Mouse (Mus musculus) A20 (cell line): ENCODE results near the gene Apol7a.
"Not testable (repeated sequence)": the region's sequence is repeated elsewhere in the genome, so short reads cannot be mapped to it uniquely, and the experiment has no call there.

Source experiments
- DNase-seq: peaks from one replicate; pipeline ENCODE4 v3.0.0-alpha.2; 2011; ENCODE audit warnings: low read depth, low spot score

Apol7a gene

DNA sequence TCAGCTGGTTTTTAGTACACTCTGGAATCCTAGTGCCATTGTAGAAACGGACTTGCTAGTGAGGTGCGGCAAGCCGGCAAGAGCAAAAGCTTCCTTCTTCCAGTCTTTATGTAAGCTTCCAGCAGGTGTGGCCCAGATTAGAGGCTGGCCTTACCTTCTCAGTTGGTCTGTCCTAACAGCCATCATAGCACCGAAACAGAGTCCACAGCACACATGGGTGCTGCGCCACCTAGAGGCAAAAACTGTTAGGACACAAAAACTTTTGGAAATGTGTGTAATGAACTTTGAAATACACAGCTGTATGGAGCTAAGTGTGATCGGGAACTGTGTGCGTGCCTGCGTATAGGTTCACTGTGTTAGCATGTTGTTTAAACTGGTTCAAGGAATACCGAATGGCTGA, at the start of gene Apol7a:
Apol7a (minus strand) TSS at position 84 of the 400 bp plus-strand sequence.
- peak; percentile 43 for DNase-seq

DNA sequence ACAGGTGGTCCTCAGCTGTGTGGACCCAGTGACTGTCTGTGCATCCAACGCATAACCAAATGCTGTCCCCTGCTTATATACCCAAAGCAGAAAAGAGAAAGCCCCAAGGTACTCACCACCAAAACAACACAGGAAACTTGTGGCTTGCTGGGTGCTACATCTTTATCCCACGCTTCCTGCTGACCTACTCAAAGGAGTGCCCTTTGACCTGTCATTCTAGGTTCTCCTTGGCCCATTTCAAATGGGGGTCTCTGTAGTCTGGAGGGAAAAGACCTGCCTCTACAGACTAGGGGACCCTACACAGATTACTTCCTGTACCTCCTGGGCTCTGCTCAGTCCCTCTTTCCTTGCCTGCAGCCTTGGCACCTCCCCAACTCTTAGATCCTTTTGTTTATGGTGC, 48.5 kb upstream of the Apol7a start, which contains the start of gene Apol7b:
Apol7b (minus strand) TSS at position 101 of the 400 bp plus-strand sequence.
- DNase-seq, result not testable (repeated sequence)

DNA sequence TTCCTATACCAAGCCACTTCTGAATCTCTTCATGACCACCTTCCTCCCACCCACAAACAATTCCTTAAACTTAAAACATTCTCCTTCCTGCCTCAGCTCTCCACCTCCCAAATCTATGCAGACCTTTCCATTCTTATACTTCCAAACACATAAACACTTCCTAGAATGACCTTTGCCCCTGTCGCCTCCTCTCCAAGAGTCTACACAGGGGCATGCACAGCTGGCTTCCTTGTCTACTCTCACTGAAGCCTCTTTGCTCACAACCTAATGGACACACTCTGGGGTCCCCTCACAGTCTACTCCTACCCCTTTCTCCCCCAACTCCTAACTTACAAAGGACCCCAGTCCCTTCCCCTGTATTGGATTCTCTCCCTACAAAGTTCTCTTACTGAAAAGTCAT, 46.8 kb upstream of the Apol7a start:
- DNase-seq, result not testable (repeated sequence)

DNA sequence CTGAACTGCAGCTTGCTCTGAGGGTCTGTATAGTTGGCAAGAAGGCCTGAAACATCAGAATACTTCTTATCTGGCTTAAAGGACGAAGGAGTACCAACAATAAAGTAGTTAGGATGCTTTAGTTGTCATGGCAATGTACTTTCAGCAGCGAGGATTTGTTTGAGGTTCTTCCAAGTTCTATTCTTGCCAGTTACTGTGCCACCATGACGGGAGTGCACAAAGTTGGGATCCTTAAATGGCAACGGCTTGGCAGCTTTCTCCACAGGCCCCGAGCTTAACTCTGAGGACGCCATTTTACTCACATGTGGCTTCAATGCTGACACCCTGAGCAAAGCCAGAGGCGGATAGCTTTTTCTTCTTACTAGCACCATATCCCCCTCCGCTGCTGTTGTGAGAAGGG, 45.8 kb upstream of the Apol7a start:
- DNase-seq, result not testable (repeated sequence)

DNA sequence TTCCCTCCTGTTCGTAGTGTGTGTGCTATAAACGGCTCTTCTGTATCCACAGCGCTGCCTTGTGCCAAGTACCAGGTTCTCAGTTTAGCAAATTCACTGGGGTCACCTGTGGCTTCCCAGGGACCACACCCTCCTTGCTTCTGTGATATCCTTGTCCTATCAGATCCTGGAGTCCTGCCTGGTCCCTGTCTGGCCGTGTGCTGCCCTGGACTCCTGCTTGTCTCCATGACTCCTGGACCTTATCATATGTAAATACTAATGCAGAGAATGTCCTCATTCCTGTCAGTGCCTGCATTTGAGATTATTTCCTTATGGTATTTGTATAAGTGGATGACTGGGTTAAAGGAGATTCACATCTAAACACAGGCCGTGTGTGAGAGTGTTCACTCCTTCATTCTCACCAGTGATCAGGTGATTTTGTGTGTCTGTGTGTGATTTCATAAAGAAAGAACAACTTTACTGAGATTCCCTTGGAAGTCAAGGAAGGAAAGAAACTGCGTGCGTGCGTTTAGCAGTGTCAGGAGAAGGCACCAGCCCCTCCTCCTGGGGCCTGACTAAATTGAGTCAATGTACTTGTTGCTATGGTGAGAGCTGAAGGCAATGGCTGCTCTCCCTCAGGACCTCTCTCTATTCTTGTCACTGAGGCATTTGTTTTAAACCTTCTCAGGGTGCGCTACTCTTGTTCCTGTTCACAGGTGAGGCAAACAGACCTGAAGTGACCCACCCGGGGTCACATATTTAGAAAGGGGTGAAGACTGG, 30.0 kb upstream of the Apol7a start:
- not testable (repeated sequence) for DNase-seq

DNA sequence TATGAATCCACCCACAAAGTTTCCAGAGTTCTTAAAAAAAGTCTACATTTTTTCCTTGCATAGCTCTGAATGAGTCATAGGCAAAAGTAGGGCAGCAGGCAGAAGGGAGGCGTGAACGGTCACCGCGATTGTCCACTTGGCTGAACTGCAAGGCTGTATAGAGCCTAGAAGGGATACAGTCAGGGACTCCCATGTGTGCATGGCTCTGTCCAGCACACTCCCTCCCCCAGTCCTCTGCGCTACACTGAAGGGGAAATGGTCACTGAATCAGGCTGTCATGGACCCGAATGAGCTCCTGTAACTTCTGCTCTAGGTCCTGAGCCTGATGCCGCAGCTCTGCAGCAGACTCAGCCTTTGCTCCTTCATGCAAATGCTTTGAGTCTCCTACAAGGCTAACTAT, 24.0 kb upstream of the Apol7a start:
- DNase-seq, result not testable (repeated sequence)

DNA sequence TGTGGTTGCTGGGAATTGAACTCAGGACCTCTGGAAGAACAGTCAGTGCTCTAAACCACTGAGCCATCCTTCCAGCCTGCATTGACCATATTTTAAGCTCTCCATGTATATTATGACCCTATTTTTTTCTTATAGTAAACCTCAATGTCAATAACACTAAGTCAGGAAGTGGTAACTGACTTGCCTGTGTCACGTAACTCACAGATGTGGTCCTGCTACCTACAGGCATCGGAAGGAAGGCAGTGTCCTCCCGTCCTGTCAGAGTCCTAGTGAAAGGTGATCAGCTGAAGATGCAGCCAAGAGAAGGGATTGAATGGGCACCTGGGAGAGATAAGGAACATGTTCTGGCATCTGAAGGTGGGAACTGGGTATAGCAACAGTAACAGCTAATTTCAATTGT, 20.7 kb upstream of the Apol7a start:
- not testable (repeated sequence) for DNase-seq

DNA sequence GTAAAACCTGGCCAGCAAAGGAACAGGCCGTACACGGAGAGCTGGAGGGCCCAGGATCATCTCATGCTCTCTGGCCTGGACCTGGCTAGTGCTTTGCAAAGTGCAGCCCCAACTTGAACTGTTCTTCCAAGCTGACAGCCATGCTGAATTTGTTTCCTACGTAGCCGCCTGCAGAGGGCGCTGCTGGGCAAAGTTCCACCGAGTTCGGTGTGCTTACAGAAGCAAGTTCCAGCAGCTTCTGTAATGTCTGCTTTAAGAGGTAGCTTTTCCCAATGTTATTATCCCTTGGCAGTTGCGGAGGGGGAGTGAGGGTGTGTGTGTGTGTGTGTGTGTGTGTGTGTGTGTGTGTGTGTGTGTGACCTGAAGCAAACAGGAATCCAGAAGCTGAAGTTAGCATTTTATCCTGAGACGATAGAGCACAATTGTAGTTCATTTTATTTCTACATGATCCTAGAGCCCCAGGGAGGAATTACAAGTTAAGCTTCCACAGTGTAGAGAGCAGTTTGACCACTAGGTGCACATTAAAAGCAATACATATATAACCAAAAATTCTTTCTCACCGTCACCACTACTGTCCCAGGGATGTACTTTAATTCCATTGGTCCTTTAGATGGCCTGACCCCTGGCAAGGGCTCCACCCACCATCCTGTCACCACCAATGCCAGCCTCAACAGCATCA, 17.9 kb upstream of the Apol7a start:
- not testable (repeated sequence) for DNase-seq

DNA sequence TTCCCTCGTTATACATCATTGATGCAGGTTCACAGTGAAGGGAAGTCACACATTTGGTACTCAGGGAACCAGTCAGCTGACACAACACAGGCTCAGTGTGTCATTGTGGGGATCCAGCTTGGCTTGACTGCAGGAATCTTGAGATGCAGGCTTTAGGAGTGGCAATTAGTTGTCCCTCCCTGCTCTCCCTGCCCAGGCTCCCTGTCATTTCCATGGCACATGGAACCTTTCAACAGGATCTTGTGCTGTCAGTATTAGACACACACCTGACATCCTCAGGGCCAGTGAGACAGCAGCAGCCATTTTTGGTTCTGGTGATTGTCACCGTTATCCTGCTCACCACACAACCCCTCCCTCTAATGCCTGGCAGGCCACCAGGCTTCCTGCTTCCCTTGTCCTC, 16.7 kb upstream of the Apol7a start:
- not testable (repeated sequence) for DNase-seq

DNA sequence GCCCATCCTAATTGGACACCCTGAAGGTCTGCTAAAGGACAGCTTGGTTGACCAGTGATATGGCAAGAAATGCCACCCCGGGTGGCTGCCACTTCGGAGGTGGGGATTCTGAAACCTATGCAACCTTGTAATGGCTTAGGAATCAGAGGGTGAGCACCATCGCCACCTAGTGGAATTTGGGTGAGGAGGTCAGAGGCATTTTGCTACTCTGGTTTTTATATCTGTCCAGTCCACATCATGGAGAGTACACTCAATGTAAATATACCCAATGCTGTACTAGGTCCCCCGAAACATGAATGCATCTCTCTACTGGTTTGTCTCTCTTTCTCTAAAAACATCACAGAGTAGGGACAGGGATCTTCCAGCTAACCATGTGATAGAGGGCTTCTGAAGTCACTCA, 13.8 kb upstream of the Apol7a start:
- DNase-seq, result peak; percentile 14

DNA sequence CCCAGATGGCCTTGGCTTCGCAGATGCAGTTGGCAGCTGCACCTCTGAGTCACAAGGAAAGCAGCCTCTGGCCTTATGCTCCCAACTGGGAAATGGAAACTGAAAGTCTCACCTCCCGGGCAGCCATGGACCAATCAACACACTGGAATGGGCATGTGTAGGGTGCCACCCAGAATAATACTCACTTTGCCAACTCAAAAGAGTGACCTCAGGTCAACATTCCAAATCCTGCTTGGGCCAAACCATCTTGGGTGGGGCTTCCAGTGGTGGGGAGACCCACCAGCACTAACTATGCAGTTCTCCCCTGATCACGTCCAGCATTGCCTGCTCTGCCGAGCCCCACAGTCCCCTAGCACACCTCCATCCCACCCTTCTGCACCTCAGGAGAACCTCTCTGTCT, 12.1 kb upstream of the Apol7a start, which contains the start of gene Apol9a:
Apol9a (minus strand) TSS at position 101 of the 400 bp plus-strand sequence.
- not testable (repeated sequence) for DNase-seq

DNA sequence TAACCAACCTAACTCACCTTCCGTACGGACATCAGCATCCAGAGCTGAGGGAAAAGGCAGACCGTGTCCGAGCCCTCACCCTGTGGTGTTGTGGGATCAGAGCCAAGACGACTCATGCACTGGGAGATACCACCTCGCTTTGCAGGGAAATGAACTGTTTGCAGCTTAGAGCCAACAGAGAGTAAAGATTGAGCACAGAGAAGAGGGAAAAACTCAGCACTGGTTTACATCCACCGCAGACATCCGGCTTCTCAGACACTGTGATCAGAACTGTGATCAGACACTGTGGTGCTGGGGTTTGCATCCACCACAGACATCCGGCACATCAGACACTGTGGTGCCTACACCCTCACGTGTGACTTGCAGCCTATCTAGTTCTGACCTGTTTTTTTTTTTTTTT, 7.5 kb upstream of the Apol7a start:
- not testable (repeated sequence) for DNase-seq

DNA sequence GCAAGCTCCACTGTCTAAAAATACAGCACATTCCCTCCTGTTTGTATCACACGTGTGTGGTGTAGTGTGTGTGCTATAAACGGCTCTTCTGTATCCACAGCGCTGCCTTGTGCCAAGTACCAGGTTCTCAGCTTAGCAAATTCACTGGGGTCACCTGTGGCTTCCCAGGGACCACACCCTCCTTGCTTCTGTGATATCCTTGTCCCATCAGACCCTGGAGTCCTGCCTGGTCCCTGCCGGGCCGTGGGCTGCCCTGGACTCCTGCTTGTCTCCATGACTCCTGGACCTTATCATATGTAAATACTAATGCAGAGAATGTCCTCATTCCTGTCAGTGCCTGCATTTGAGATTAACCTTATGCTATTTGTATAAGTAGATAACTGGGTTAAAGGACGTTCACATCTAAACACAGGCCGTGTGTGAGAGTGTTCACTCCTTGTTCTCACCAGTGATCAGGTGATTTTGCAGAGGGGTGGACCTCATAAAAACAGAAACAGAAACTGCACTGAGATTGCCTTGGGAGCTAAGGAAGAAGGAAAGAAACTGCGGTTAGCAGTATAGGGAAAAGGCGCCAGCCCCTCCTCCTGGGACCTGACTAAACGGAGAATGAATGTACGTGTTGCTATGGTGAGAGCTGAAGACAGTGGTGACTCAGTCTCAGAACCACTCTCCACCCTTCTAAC, 1.3 kb downstream of the Apol7a start:
- not testable (repeated sequence) for DNase-seq

DNA sequence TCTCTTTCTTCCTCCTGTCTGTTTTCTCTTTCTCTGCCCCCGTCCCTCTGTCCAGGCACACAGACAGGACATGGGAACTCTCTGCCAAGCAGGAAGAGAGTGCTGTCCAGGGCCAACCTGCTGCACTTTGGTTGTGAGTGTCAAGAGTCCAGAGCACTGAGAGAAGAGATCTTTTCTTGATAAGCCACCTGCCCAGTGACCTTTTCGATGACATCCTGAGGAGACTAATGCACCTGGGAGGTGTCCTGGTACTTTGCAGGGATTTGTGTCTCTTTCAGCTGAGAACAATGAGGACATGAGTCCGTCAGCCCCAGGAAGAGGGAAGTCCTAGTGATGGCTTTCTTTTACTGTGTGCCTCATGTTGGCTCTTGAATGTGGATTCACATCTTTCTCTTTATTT, 5.1 kb downstream of the Apol7a start:
- DNase-seq, result not testable (repeated sequence)

DNA sequence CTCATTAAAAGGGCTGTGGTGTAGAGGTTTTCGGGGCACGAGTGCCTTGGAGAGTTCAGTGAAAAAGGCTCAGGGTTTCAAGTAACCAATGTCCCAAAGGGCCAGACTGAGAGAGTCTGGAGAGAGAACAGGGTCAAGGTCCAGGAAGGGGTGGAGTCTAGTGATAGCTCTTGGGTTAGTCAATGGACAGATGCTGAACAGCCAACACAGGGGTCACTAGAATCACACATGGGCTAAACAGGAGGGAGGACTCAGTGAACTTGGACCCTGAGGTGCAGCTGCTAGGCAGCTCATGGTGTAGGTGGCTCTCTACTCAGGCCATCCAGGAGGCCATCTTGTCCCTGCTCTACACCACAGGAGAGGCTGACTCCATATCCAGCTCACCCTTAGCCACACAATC, 11.4 kb downstream of the Apol7a start:
- no peak for DNase-seq

DNA sequence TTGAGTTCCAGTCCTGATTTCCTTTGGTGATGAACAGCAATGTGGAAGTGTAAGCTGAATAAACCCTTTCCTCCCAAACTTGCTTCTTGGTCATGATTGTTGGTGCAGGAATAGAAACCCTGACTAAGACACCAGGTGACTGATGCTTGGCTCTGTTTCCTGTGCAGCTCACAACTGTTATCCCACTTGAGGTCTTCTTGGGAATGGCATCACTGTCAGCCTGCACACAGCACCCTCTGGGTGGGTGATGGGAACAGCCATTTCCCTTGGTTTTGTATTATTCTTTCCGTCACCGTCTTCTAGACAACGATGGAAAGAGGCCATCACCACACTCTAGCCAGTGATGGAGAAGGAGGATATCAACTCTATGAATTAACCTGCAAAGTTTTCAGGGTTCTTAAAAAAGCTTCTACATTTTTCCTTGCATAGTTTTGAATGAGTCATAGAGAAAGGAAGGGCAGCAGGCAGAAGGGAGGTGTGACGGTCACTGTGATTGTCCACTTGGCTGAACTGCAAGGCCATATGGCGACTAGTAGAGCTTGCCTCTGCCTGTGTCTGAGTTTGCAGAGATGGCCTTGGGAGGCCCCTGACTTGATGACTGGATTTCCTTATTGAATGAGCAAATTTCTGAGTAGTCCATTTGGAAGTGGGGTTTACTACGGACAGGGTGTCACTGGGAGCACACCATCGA, 14.4 kb downstream of the Apol7a start:
- no peak for DNase-seq

DNA sequence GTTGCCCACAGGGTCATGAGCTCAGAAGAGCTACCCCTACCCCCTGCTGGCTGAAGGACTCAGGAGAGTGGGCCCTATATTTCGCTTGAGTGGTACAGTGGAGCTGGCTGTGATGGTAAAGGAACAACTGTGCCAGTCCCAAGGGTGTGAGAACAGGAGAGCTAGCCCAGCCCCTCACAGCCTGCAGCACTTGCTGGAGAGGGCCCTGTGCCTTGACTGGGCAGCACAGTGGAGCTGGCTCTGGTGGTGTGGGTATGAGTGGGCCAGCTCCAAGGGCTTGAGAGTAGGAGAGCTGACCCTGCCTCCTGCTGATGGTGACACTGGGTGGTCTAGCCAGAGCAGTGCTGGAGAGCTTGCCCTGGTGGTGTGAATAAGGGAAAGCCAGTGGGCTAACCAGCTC, 16.0 kb downstream of the Apol7a start:
- DNase-seq, result no peak

DNA sequence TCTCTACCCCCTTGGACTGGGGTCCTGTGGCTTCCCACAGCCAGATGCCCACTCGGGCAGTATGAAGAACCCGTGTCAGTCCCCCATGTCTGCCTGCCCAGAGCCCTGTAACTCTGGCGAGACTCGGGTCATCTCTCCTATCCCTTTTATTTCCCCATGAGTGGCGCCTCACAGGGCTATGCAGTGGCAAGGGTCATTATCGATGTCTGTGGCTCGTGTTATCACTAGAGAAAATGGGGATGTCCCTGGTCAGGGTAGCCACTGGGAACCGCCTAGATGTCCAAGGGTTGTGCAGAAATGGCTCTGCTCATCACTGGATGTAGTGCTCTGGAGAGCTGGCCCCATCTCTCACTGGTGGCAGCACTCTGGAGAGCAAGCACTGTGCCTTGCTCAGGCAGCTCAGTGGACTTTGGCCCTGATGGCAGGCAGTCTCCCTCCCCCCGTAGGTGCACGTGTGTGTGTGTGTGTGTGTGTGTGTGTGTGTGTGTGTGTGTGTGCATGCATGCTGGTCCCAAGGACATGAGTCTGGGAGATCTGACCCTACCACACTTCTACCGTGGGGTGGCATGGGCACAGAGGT, 16.5 kb downstream of the Apol7a start:
- DNase-seq, result no peak

DNA sequence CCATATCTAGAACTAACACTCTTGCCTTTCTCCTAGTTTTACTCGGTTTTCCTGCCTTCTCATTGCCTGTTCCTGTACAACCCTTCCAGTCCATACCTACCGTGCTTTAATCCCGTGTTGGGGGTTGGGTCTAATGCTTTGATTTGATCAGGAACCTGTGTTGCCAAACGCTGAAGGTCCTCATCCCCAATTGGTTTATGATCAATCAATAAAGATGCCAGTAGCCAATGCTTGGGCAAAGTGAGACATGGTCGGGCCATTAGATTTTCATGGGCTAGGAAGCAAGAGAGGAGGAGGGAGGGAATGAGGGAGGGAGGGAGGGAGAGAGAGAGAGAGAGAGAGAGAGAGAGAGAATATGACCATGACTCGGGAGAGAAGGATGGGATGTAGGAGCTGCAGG, 17.4 kb downstream of the Apol7a start:
- no peak for DNase-seq

DNA sequence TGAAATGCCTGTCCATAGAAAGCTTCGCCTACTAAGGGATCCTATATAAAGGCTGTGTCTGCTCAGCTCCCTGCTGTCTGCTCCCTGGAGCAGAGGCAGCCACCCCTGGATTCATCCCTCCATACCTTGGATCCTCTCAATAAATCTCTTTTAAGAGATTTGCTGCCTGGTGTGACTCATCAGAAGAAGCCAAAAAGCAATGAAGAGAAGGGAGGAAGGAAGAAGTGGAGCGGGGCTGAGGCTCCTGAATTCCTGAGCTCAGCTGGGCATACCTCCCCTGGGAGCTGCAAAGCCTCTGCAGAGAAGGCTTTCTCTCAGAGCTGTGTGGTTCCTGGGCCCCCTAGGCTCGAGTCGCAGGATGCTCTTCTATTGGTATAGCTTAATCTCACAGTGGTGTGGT, 19.0 kb downstream of the Apol7a start:
- DNase-seq, result no peak

DNA sequence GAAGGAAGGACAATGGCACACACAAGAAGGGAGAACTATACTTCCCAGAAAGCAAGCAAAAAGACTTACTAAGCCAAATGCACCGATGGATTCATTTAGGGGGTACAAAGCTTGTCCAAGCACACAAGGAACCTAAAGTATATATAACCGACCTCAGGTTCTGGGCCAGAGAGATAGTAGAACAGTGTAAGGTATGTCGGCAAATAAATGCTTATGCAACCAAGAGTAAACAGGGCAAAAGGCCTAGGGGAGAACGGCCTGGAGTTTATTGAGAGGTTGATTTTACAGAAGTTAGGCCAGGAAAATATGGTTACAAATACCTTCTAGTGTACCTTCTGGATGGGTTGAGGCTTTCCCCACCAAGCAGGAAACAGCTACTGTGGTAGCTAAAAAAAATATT, 21.5 kb downstream of the Apol7a start:
- DNase-seq, result no peak
